Mouse (Mus musculus) heart, embryonic 12.5 days (tissue): Measurements from ENCODE around the gene Iqch. TPM values are rescaled to one million over a fixed set of nuclear protein-coding genes. Genes with fewer than 3 reads are reported as not detected.
A peak's percentile ranks its signal among the peaks of the same experiment; 100 is the strongest.

Experiments used
- ATAC-seq: fragments of 200-750 bp; cut with Nextera tagmentation; 2 replicates; pipeline ENCODE4 v1.8.0; 2017; ENCODE audit warnings: moderate TSS enrichment, moderate library complexity; ENCODE audit not compliant: insufficient number of reproducible peaks, low FRiP score
- H3K27ac ChIP-seq: fragments of 300-500 bp; sonication (generic); 2 replicates; pipeline ENCODE4 v1.5.1; 2016; ENCODE audit warnings: mild to moderate bottlenecking, moderate library complexity; ENCODE audit not compliant: poor library complexity, severe bottlenecking
- H3K27me3 ChIP-seq: fragments of 300-500 bp; sonication (generic); replicated peaks from 2 replicates; pipeline ENCODE4 v1.6.1; 2016; ENCODE audit warnings: mild to moderate bottlenecking, moderate library complexity
- H3K36me3 ChIP-seq: fragments of 300-500 bp; sonication (generic); 2 replicates; pipeline ENCODE4 v1.6.1; 2016; ENCODE audit warnings: mild to moderate bottlenecking, moderate library complexity
- H3K4me1 ChIP-seq: fragments of 300-500 bp; sonication (generic); replicated peaks from 2 replicates; pipeline ENCODE4 v1.6.1; 2016; ENCODE audit warnings: mild to moderate bottlenecking
- H3K4me2 ChIP-seq: fragments of 300-500 bp; sonication (generic); 2 replicates; pipeline ENCODE4 v1.6.1; 2016; ENCODE audit warnings: mild to moderate bottlenecking, moderate library complexity
- H3K4me3 ChIP-seq: fragments of 300-500 bp; sonication (generic); 2 replicates; pipeline ENCODE4 v1.5.1; 2016; ENCODE audit warnings: mild to moderate bottlenecking
- H3K9ac ChIP-seq: fragments of 300-500 bp; sonication (generic); 2 replicates; pipeline ENCODE4 v1.6.1; 2016; ENCODE audit warnings: mild to moderate bottlenecking, moderate library complexity
- H3K9me3 ChIP-seq: fragments of 300-500 bp; sonication (generic); replicated peaks from 2 replicates; pipeline ENCODE4 v1.6.1; 2016; ENCODE audit warnings: mild to moderate bottlenecking, moderate library complexity
- WGBS: fragments of 180-500 bp; shearing (Covaris S2); methylation state at CpG from one replicate; pipeline ENCODE4 v1.1.7; 2016; 5-methylcytosine and 5-hydroxymethylcytosine counted together
- polyA plus RNA-seq: library from polyadenylated mRNA; unstranded; fragments of >200 nt; fragmentation: Nextera tagmentation; extraction: Ambion mirVana; gene quantifications from 2 replicates; pipeline ENCODE4 v1.2.1, GENCODE M21; 2016

The Iqch gene
- polyA plus RNA-seq, 1 experiment from 2014 or later, result 0.08 TPM

DNA sequence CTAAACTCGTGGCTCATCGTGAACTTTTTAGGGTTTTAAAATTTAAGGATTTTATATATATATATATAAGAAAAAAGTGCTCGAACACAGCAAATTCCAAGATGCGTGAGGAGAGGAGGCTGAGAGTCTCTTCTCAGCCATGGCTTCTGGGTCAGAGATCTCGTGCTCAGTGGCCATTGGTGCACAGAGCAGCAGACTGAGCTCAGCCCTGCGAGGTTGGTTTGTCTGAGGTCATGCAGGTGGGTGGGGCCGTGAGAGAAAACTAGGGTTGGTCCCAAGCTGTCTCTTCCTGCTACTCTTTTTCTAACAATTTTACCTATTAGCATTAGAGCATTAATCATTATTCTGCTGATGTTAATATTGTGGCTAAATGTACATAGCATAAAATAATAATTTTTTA lies 31.0 kb upstream of the Iqch start:
- WGBS, result 81% methylated on average over 7 of the region's 7 CpGs
- Histone ChIP-seq H3K4me3 (no peak overlapping the region), H3K36me3 (peaks cover 40% of the 10 kb centered on the region), H3K9me3 (no peaks in the 10 kb centered on the region), H3K4me2 (no peak overlapping the region), H3K9ac (no peak overlapping the region), H3K27me3 (no peaks in the 10 kb centered on the region), H3K4me1 (no peaks in the 10 kb centered on the region), H3K27ac (no peak overlapping the region)
- no peak for ATAC-seq

DNA sequence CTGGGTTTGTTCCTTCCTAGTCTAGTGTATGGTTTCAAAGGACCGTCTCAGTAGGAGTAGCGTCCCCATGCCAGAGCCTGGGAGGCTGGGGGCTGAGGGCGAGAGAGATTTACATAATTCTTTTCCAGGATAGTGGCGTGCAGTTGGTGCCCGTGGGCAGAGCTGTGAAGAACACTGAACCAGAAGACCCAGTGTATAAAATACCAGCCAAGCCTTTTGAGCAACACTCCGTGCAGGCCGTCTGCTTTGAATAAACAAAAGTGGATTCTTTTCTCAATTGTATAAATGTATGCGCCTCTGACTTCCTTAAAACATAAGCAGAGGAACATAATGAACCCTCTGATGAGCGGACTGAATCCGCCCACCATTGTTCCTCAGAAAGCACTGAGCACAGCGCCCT lies 30.6 kb upstream of the Iqch start:
- Histone ChIP-seq H3K27ac (no peak overlapping the region), H3K4me1 (no peaks in the 10 kb centered on the region), H3K4me2 (no peak overlapping the region), H3K9ac (no peak overlapping the region), H3K4me3 (no peak overlapping the region), H3K36me3 (peaks cover 44% of the 10 kb centered on the region), H3K27me3 (no peaks in the 10 kb centered on the region), H3K9me3 (no peaks in the 10 kb centered on the region)
- no peak for ATAC-seq
- 89% methylated on average over 11 of the region's 11 CpGs for WGBS

DNA sequence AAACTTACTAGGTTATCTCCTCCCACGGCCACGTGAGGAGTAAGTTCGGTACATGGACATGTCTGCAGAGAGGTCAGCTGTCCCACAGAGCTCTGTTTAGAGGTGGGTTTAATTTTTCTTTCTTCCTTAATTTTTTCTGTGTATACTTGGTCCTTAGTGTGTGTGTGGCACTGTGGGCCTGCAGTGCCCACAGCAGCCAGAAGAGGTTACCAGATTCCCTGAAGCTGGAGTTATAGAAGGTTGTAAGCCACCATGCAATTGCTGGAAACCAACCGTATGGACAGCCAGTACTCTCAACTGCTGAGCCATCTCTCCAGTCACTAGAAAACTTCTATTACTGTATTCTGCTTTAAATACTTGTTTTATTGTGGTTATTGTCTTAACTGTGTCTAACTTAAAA lies 29.8 kb upstream of the Iqch start:
- 92% methylated on average over 4 of the region's 4 CpGs for WGBS
- no peak for ATAC-seq

DNA sequence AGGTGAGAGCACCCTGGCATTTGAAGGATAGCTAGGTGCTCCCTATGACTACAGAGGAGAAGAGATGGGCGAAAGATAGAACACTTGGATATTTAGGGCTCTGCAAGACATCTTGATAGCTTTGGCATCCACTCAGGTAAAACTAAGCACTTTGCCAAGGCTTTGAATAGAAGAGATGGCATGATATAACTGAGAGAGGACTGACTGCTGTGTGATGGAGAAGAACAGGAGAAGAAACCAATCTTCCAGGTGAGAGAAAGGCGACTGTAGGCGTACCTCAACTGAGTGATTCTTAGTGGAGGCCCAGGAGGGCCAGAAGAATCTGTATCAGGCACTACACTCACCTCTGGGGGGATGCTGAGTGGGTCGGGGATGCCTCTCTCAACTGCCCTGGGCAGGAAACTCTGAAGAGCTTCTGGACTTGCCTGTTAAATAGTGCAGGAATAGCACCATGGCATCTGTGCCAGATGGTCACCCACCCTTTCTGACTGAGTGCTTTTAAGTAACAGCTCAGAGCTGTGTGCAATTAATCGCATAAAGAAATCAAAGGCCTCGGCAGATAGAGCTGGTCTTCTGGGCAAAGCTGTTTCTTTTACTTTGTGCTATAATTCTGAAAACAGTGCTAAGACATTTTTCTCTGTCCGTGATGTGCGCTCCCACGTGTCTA lies 22.9 kb upstream of the Iqch start:
- Histone ChIP-seq H3K9me3 (no peaks in the 10 kb centered on the region), H3K27ac (no peak overlapping the region), H3K36me3 (peaks cover 57% of the 10 kb centered on the region), H3K4me1 (no peaks in the 10 kb centered on the region), H3K9ac (no peak overlapping the region), H3K4me3 (no peak overlapping the region), H3K27me3 (no peaks in the 10 kb centered on the region), H3K4me2 (no peak overlapping the region)
- no peak for ATAC-seq
- 90% methylated on average over 9 of the region's 9 CpGs for WGBS

More for the DNA sequence above, 29.8 kb upstream of the Iqch start:
- H3K9me3 ChIP-seq, result no peaks in the 10 kb centered on the region
- peaks cover 49% of the 10 kb centered on the region for H3K36me3 ChIP-seq
- no peak overlapping the region for H3K4me2 ChIP-seq
- H3K9ac ChIP-seq, result no peak overlapping the region
- no peaks in the 10 kb centered on the region for H3K4me1 ChIP-seq
- no peaks in the 10 kb centered on the region for H3K27me3 ChIP-seq
- H3K4me3 ChIP-seq, result no peak overlapping the region
- H3K27ac ChIP-seq, result no peak overlapping the region

DNA sequence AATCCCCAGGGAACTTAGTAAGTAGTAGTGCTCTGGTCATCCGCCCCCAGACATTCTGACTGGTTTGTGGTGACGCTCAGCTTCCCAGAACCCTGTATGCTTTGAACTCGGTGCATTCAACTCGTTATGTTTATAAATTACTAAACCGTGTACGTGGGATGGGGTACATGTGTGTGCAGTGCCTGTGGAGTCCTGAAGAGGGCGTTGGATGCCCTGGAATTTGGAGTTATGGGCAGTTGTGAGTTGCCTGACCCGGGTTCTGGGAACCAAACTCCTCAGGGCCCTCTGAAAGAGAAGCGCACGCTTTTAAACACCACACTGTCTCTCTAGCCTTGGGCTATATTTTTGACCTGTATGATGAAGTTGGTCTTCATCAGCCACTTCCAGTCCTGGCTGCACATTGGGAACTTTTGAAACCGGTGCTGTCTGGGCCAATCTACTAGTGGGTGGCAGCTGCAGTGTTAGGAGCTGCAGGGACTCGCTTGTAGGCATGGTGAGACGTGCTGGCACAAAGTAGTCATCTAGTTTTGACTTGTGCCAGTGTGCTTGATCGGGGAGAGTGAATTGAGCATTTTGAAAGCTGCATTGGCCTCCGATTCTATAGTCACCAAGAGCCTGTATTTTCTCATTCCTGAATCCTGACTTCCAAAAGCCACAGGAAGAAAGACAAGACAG lies 21.7 kb upstream of the Iqch start:
- no peaks in the 10 kb centered on the region for H3K4me1 ChIP-seq
- peaks cover 59% of the 10 kb centered on the region for H3K36me3 ChIP-seq
- ATAC-seq, result no peak
- no peaks in the 10 kb centered on the region for H3K9me3 ChIP-seq
- H3K27ac ChIP-seq, result no peak overlapping the region
- 86% methylated on average over 15 of the region's 15 CpGs for WGBS
- H3K4me2 ChIP-seq, result no peak overlapping the region
- H3K9ac ChIP-seq, result no peak overlapping the region
- H3K4me3 ChIP-seq, result no peak overlapping the region
- no peaks in the 10 kb centered on the region for H3K27me3 ChIP-seq

DNA sequence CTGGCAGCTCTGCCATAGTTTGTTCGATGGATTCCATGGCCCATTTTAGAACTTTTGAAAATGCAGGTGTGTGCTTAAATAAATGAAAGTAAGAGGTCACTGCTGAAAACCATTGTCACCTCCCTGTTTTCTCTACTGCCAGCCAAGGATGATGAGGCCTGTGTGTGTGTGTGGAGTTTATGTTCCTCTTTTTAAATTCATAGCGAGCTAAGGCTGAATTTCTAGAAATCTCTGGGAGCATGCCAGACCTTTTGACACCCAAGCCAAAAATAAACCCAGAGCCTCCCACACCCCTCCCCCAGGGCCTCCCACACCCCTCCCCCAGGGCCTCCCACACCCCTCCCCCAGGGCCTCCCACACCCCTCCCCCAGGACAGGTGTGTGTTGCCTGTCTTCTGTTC lies 15.7 kb upstream of the Iqch start:
- Histone ChIP-seq H3K4me2 (no peak overlapping the region), H3K9ac (no peak overlapping the region), H3K36me3 (peaks cover 49% of the 10 kb centered on the region), H3K4me3 (no peak overlapping the region), H3K27ac (no peak overlapping the region), H3K4me1 (peaks cover 6% of the 10 kb centered on the region), H3K27me3 (no peaks in the 10 kb centered on the region), H3K9me3 (no peaks in the 10 kb centered on the region)
- no peak for ATAC-seq
- 93% methylated on average over 2 of the region's 2 CpGs for WGBS

DNA sequence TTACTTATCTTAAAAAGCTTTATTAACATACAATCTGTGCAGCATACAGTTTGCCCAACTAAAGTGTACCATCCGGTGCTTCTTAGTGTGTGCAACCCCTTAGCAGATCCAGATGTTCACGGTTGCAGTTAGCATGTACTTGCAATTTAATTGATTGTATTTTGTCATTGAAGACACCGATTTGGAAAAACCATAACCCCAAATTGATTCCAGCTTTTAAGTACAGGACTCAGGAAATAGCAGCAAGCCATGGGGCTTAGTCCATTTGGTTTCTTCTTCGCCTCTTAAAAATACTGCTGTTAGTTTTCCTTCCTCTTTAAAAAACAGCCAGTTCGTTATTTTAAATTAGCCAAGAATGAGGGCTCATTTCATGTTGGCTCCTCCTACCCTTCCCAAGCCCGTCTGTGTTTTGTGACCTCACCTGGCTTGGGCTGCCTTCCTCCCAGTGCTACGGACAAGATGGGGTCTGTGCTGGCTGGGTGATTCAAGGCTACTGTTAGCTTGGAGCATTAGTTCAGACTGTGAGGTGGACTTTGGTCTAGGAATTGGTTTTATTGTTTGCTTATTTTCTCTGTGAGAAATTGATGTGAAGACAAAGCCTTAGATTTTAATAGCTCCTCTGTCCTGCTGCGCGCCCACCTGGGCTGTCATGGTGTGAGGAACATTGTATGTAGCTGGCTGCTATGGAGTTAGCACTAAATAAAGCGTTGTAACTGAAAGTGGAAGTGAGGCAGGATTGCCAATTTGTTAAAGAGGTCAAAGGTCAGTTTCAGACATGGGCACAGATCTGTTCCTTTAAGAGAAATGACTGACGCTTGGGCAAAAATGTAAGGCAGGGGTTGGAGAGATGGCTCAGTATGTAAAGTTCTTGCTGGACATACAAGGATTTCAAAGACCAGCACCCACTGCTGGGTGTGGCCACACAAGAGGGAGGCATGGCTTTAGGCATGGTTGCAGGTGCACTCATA lies 12.0 kb upstream of the Iqch start:
- Histone ChIP-seq H3K27me3 (no peaks in the 10 kb centered on the region), H3K36me3 (peaks cover 28% of the 10 kb centered on the region), H3K27ac (no peak overlapping the region), H3K4me2 (no peak overlapping the region), H3K4me3 (no peak overlapping the region), H3K4me1 (peaks cover 36% of the 10 kb centered on the region), H3K9ac (no peak overlapping the region), H3K9me3 (no peaks in the 10 kb centered on the region)
- WGBS, result 85% methylated on average over 11 of the region's 11 CpGs
- ATAC-seq, result no peak

DNA sequence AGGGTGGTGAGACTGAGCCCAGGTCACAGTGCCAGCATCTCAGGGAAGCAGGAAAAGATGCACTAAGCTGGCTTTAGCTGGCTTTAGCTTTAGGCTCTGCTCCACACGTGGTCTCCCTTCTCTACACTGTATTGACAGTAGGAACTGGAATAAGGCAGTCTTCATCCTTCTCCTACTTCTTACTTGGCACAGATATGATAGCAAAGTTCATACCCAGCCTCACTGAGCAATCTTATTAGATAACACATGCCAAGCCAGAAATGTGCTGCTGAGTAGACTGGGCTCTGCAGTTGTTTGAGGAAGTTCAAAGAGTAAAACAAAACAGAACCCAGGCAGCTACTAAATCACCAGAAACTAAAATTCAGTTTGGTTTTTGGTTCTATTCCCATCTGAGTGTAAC lies 11.3 kb upstream of the Iqch start:
- H3K27ac ChIP-seq, result no peak overlapping the region
- H3K9me3 ChIP-seq, result no peaks in the 10 kb centered on the region
- H3K4me3 ChIP-seq, result no peak overlapping the region
- peak overlapping the region; percentile 3; the same call in 1 of the 2 replicates for H3K4me2 ChIP-seq
- peaks cover 22% of the 10 kb centered on the region for H3K36me3 ChIP-seq
- peaks cover 37% of the 10 kb centered on the region for H3K4me1 ChIP-seq
- ATAC-seq, result no peak; the same call in 1 of the 2 replicates
- no peaks in the 10 kb centered on the region for H3K27me3 ChIP-seq
- no peak overlapping the region for H3K9ac ChIP-seq
- WGBS, result 33% methylated on average over 1 of the region's 1 CpGs

DNA sequence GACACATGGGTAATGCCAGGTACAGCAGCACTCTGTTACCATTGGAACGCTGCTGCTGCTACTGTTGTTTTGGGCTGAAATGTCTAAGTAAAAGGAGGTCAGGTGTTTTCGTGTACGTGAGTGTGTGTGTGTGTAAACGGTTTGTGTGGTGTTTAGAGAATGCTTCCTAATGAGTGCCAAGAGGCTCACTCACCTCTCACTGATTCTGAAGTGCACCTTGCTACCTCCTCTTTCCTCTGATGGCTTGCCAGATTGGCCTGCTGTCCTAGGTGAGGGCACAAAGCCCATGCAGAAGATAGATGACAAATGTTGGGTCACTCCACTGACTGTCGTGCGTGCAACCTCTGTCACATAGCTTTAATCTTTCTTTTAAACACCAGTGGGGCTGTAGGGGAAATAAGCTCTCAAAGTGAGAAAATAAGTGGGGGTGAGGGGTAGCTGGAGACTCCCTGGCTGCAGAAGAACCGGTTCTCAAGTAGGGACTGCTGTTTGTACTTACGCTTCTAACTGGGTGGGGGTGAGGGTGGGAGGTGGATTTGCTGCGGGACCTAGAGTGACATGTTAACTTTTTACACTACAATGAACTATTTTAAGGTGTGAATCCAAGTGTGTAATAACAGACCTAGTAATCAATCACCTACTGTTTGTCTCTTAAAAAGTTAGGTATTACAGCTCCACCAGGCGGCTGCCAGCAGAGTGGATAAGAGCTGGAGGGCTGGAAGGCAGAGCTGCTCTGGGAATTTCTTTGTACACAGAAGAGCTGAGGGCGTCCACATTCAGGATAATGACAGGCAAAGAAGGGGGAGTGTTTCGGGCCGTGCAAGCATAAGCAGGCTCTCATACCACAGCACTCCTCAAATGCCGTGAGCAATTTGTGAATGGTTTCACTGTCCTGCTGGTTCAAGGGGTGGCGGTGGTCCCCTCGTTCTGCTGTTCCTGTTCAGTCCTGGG lies 10.5 kb upstream of the Iqch start:
- no peak for ATAC-seq
- H3K9ac ChIP-seq, result 0 out of 2 replicates have a peak overlapping the region, but pooled peaks have one; percentile 32
- 60% methylated on average over 16 of the region's 16 CpGs for WGBS

DNA sequence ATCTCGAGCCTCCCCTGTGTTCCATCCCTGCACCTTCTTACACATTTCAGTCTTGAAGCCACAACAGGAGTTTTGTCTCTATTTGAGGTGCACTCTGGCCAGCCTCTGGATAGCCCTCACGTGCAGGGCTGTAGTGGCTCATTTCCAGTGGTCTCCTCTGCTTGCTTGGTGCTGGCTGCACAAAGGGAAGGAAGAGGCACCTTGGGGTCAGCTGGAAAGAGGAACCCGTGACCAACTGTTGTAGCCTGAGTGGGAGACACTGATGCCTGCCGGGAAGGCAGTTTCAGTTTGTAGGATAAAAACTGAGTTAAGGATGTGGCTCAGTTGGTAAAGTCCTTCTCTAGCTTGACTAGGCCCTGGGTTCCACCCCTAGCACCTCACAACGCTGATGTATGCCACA lies 9.7 kb upstream of the Iqch start:
- Histone ChIP-seq H3K4me3 (no peak overlapping the region), H3K9ac (peak overlapping the region; percentile 32; the same call in 1 of the 2 replicates), H3K27me3 (no peaks in the 10 kb centered on the region), H3K36me3 (peaks cover 6% of the 10 kb centered on the region), H3K27ac (no peak overlapping the region), H3K4me2 (no peak overlapping the region), H3K4me1 (peaks cover 37% of the 10 kb centered on the region), H3K9me3 (no peaks in the 10 kb centered on the region)
- no peak for ATAC-seq
- WGBS, result 57% methylated on average over 5 of the region's 5 CpGs

More for the DNA sequence above, 10.5 kb upstream of the Iqch start:
- Histone ChIP-seq H3K27ac (no peak overlapping the region), H3K4me2 (peak overlapping the region; percentile 3; the same call in 1 of the 2 replicates), H3K4me1 (peaks cover 37% of the 10 kb centered on the region), H3K9me3 (no peaks in the 10 kb centered on the region), H3K36me3 (peaks cover 15% of the 10 kb centered on the region), H3K4me3 (no peak overlapping the region), H3K27me3 (no peaks in the 10 kb centered on the region)
